Mouse (Mus musculus) hindbrain, embryonic 15.5 days (tissue): ENCODE results near the gene Prepl. TPM values are rescaled to one million over a fixed set of nuclear protein-coding genes. Genes with fewer than 3 reads are reported as not detected.

Experiments
- ATAC-seq: fragments of 200-750 bp; cut with Nextera tagmentation; 2 replicates; pipeline ENCODE4 v1.8.0; 2017; ENCODE audit warnings: low read depth, moderate number of reproducible peaks, moderate TSS enrichment; ENCODE audit not compliant: low FRiP score
- H3K27ac ChIP-seq: fragments of 300-500 bp; sonication (generic); replicated peaks from 2 replicates; pipeline ENCODE4 v1.5.1; 2015; ENCODE audit warnings: mild to moderate bottlenecking, inconsistent platforms
- H3K27me3 ChIP-seq: fragments of 300-500 bp; sonication (generic); 2 replicates; pipeline ENCODE4 v1.6.1; 2015; ENCODE audit warnings: control low read depth, inconsistent platforms
- H3K36me3 ChIP-seq: fragments of 300-500 bp; sonication (generic); 2 replicates; pipeline ENCODE4 v1.6.1; 2015; ENCODE audit warnings: control low read depth, inconsistent platforms
- H3K4me1 ChIP-seq: fragments of 300-500 bp; sonication (generic); replicated peaks from 2 replicates; pipeline ENCODE4 v1.6.1; 2015; ENCODE audit warnings: control low read depth, inconsistent platforms
- H3K4me2 ChIP-seq: fragments of 300-500 bp; sonication (generic); 2 replicates; pipeline ENCODE4 v1.6.1; 2015; ENCODE audit warnings: moderate library complexity, mild to moderate bottlenecking, inconsistent platforms
- H3K4me3 ChIP-seq: fragments of 300-500 bp; sonication (generic); 2 replicates; pipeline ENCODE4 v1.5.1; 2015; ENCODE audit warnings: mild to moderate bottlenecking, inconsistent platforms
- H3K9ac ChIP-seq: fragments of 300-500 bp; sonication (generic); 2 replicates; pipeline ENCODE4 v1.6.1; 2015; ENCODE audit warnings: inconsistent platforms
- H3K9me3 ChIP-seq: fragments of 300-500 bp; sonication (generic); 2 replicates; pipeline ENCODE4 v1.6.1; 2016; ENCODE audit warnings: control low read depth, inconsistent platforms
- WGBS: fragments of 180-500 bp; shearing (Covaris S2); methylation state at CpG from one replicate; pipeline ENCODE4 v1.1.7; 2015; 5-methylcytosine and 5-hydroxymethylcytosine counted together
- polyA plus RNA-seq: library from polyadenylated mRNA; unstranded; fragments of >200 nt; fragmentation: Nextera tagmentation; extraction: Ambion mirVana; gene quantifications from 2 replicates; pipeline ENCODE4 v1.2.1, GENCODE M21; 2015

Gene Prepl
- polyA plus RNA-seq = 115 and 129 TPM in 2 replicates

DNA sequence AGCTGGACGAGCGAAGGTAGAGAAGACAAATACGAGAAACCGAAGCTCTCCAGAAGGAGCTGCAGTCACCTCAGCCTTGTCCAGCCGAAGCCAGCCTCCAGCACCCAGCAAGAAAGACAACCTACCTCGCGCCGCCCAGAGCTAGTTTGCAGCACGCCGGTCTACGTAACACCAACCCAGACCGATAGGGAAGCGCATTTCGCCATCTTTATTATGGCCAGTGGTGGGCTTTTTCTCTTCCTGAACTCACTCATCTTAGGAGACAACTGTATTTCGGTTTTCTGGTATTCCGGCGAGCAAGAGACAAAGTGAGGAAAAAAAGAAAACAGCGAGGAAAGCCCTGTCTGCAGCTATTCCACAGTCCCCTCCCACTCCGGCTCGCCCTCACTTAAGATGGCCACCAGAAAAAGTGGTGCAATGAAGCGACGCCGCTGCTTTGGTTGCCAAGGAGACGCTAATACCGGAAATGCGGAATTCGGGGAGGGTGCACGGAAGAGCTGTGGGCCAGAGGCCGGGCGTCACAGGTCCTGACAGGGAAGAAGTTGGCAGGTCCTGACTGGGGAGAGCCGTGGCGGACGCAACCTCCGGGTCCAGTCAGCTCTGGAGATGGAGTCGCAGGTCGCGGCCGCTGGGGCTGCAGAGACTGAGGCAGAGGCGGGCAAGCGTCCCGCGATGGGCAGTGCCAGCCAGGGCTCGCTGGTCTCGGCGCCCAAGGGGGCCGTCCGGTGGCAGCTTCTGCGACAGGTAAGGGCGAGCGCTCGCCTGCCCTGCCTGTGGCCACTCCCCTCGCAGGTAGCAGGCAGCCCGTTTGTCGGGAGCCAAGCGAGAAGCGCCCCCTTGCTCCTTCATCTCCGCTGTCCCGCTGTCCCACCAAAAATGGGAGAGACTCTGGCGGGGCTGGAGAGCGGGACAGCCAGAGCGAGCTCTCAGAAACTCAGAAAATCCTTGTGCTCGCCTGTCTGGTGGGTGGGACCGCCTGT lies at the start of gene Prepl, which contains the start of gene Camkmt:
Gene Prepl (minus strand): TSS at position 122 of the 980 bp plus-strand sequence.
Gene Camkmt (plus strand): TSS at position 433 of the 980 bp plus-strand sequence.
- WGBS = under 1% methylated on average over 53 of the region's 63 CpGs
- Histone ChIP-seq H3K4me3 (peak within 1 kb of the TSS; percentile 86), H3K4me2 (peak within 1 kb of the TSS; percentile 88), H3K27me3 (no peaks in the 10 kb centered on the region), H3K4me1 (peaks cover 31% of the 10 kb centered on the region), H3K27ac (peak within 1 kb of the TSS; percentile 91), H3K36me3 (no peaks in the 10 kb centered on the region), H3K9me3 (no peaks in the 10 kb centered on the region), H3K9ac (peak within 1 kb of the TSS; percentile 85)
- peak; percentile 98 for ATAC-seq

DNA sequence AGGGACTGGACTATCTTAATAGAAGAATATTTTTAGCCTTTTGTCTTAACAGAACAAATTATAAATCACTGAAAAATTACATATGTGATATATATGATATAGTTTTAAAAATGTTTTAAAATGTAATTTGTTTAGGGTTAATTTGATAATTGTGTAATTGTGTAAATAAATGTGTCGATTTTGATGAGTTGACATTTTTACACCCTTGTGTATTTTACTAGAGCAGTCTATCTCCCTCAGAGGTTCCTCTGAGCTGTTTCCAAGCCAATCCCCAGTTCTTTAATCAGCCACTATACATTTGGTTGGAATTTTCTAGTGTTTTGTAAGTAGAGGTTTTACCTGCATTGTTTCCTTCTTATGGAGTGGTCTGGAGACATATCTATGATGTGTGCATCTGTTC lies 48.4 kb upstream of the Prepl start:
- ATAC-seq = no peak
- Histone ChIP-seq H3K9ac (no peak overlapping the region), H3K9me3 (no peaks in the 10 kb centered on the region), H3K4me3 (no peak overlapping the region), H3K27ac (no peak overlapping the region), H3K36me3 (no peaks in the 10 kb centered on the region), H3K27me3 (no peaks in the 10 kb centered on the region), H3K4me2 (no peak overlapping the region), H3K4me1 (no peaks in the 10 kb centered on the region)
- WGBS = 96% methylated on average over 1 of the region's 1 CpGs

DNA sequence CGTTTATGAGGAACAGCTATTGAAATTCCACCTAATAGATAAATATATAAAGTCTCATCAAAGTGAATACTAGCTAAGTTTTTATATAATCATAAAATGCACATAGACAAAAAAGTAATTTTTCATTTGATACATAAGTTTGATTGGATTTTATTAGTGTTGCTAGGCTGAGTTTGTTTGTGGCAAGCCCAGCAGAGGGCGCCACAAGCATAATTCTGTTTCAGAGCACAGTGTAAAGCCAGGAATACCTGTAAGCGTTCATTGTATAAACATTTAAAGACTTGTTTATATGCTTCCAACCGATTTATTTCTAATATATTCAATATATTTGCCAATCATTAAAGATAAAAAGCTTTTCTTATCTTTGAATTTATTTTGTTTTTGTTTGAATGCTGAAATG lies 26.6 kb upstream of the Prepl start:
- H3K4me1 ChIP-seq = no peaks in the 10 kb centered on the region
- no peak overlapping the region for H3K4me2 ChIP-seq
- WGBS = 32% methylated on average over 4 of the region's 4 CpGs
- no peak overlapping the region for H3K4me3 ChIP-seq
- no peak for ATAC-seq
- H3K9me3 ChIP-seq = no peaks in the 10 kb centered on the region
- H3K9ac ChIP-seq = no peak overlapping the region
- no peaks in the 10 kb centered on the region for H3K27me3 ChIP-seq
- no peak overlapping the region for H3K27ac ChIP-seq
- H3K36me3 ChIP-seq = no peaks in the 10 kb centered on the region

DNA sequence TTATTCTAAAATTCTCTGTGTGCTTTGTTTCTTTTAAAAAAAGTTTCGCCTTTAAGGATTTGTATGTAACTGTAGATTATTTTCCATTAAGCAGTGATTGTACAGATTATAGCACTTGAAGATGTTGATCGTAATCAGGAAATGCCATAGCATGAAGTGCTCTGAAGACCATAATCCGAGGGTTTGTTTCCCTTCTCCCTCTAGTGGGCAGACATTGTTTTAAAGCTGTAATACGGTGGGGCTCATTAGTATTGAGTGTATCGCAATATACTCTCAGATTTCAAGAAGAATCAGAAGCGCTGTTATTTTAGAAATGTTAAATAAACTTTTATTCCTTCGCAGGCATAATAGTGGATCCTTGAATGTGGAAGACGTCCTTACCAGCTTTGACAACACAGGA lies 23.4 kb upstream of the Prepl start:
- H3K4me1 ChIP-seq = no peaks in the 10 kb centered on the region
- H3K36me3 ChIP-seq = no peaks in the 10 kb centered on the region
- H3K27me3 ChIP-seq = no peaks in the 10 kb centered on the region
- ATAC-seq = no peak
- no peak overlapping the region for H3K4me2 ChIP-seq
- H3K9me3 ChIP-seq = no peaks in the 10 kb centered on the region
- no peak overlapping the region for H3K4me3 ChIP-seq
- H3K27ac ChIP-seq = no peak overlapping the region
- H3K9ac ChIP-seq = no peak overlapping the region
- 85% methylated on average over 8 of the region's 8 CpGs for WGBS

DNA sequence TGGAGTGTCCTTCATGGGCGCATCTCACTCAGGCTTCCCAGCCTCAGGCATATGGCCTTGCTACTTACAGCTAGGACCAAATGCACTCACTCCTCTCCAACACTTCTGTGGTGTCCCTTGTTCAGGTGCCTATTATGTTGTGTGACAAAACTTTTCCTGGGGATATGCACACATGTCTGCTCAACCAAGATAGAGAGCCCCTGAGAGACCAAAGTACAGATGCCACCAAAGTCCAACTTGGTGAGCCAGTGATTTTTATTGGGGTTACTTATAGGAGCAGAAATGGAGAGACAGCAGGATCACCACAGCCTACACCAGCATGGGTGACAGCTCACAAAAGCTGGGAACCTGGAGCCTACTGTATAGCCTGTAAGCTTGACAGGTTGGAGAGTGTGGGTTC lies 20.6 kb upstream of the Prepl start:
- 100% methylated on average over 1 of the region's 1 CpGs for WGBS
- Histone ChIP-seq H3K9ac (no peak overlapping the region), H3K4me1 (no peaks in the 10 kb centered on the region), H3K4me2 (no peak overlapping the region), H3K27ac (no peak overlapping the region), H3K36me3 (no peaks in the 10 kb centered on the region), H3K27me3 (no peaks in the 10 kb centered on the region), H3K9me3 (no peaks in the 10 kb centered on the region), H3K4me3 (no peak overlapping the region)
- ATAC-seq = no peak

DNA sequence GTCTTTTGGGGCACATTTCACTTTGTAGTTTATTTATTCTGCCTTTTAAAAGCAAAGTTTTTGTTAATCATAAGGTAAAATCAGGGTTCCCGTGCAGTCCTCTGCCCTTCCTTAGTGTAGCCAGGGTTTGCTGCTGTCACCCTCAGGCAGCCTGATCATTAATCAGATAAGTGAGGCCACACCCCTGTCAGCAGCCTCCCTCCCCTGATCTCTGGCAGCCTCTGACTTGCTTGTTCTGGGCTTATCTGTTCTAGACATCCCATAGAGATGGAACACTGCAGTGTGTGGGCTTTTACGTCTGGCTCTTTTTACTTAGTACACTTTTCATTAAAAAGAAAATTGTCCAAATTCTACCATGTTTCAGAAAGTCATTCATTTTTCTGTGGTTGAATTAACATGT lies 13.3 kb upstream of the Prepl start:
- Histone ChIP-seq H3K27ac (no peak overlapping the region), H3K4me1 (no peaks in the 10 kb centered on the region), H3K4me3 (no peak overlapping the region), H3K9me3 (0 out of 2 replicates have a peak, but pooled peaks cover 4% of the 10 kb centered on the region), H3K36me3 (peaks cover 12% of the 10 kb centered on the region), H3K4me2 (no peak overlapping the region), H3K27me3 (no peaks in the 10 kb centered on the region), H3K9ac (no peak overlapping the region)
- no peak for ATAC-seq
- WGBS = 51% methylated on average over 2 of the region's 2 CpGs

DNA sequence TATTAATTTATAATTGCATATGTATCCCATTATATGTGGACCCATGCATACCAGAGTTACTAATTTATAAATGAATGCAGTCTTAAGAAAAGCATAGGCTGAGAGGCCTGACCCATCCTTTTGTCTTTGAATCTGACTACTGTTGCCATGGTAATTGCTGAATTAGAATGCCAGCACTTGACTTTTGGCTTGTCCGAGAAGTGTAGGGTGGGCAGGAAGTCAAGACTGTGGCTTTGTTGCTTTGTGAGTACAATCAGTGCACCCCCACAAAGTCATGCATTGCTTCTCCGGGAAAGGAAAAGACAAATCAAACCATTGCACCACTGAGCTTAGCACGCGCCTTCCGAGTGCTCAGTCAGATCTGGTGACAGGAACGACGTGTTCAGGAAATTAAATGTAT lies 11.7 kb upstream of the Prepl start:
- ATAC-seq = no peak
- no peak overlapping the region for H3K27ac ChIP-seq
- no peaks in the 10 kb centered on the region for H3K27me3 ChIP-seq
- no peak overlapping the region for H3K4me3 ChIP-seq
- H3K9ac ChIP-seq = no peak overlapping the region
- peaks cover 7% of the 10 kb centered on the region; the same call in 1 of the 2 replicates for H3K9me3 ChIP-seq
- WGBS = 35% methylated on average over 7 of the region's 7 CpGs
- peaks cover 24% of the 10 kb centered on the region for H3K36me3 ChIP-seq
- H3K4me2 ChIP-seq = no peak overlapping the region
- H3K4me1 ChIP-seq = no peaks in the 10 kb centered on the region

DNA sequence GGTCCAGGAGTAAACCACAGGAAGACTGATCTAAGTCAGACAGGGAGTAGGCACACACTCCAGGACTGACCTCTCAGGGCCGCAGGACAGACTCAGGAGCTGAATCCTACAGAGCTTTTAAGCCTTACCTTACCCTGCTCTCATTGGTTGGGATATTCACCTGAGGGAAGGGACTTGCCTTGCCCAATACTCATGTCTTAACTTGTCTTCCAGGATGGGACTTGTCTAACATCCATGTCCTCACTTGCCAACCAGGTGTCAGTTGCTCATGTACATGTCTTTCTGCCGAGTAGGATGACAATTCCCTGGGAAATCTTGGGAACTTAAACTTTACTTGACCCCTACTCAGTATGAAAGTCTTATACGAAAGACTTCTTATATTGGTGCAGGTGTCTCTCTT lies 10.2 kb upstream of the Prepl start:
- Histone ChIP-seq H3K9me3 (peaks cover 7% of the 10 kb centered on the region; the same call in 1 of the 2 replicates), H3K27ac (no peak overlapping the region), H3K4me2 (no peak overlapping the region), H3K36me3 (peaks cover 24% of the 10 kb centered on the region), H3K9ac (no peak overlapping the region), H3K27me3 (no peaks in the 10 kb centered on the region), H3K4me1 (no peaks in the 10 kb centered on the region), H3K4me3 (no peak overlapping the region)
- WGBS = 91% methylated on average over 3 of the region's 3 CpGs
- ATAC-seq = no peak

DNA sequence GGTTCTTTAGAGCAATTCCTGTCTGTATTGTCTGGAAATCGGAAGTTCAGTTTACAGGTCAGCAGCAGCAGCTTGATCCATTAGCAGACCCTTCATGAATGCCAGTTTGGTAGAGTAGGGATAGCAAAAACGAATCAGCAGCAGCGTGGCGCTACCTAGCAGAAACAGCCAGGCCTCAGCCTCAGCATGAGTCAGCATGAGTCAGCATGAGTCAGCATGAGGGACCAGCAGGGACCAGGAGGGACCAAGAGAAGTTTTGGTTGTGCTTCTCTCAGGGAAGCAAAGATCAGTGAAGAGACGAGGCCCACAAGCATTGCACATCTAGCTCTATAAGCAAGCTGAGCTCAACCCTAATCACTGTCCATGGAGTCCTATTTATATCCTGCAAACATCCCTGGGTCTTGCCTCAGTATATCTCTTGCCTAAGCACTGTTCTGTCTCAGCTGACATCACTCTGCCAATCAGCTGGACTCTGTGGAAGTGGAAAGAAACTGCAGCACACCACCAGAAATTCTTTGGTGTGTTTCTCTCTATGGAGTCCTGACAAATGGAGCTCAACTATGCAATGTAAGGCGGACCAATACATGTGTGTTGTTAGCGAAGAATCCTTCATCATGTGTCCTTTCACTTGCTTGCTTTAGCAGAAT lies 8.8 kb upstream of the Prepl start:
- no peaks in the 10 kb centered on the region for H3K27me3 ChIP-seq
- no peak for ATAC-seq
- no peaks in the 10 kb centered on the region for H3K4me1 ChIP-seq
- H3K27ac ChIP-seq = no peak overlapping the region
- peaks cover 7% of the 10 kb centered on the region; the same call in 1 of the 2 replicates for H3K9me3 ChIP-seq
- WGBS = 95% methylated on average over 7 of the region's 7 CpGs
- no peak overlapping the region for H3K9ac ChIP-seq
- peaks cover 24% of the 10 kb centered on the region for H3K36me3 ChIP-seq
- no peak overlapping the region for H3K4me3 ChIP-seq
- no peak overlapping the region for H3K4me2 ChIP-seq

DNA sequence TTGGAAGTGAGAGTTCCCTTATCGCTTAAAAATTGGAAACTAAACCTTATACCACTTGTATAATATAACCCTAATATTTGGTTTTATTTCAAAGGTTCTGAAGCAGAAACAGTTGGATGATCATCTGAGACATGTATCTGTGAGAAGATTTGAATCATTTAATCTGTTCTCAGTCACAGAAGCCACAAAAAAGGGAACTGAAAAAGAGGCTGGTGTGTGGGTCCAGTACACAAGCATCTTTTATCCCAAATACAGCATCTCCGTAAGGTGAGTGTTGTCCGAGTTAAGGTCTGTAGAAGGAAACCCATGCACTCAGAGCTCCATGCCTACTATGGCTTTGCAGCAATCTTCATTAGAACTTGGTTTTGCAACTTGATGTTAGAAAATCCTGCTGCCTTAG lies 6.4 kb upstream of the Prepl start:
- Histone ChIP-seq H3K9ac (no peak overlapping the region), H3K9me3 (peaks cover 7% of the 10 kb centered on the region; the same call in 1 of the 2 replicates), H3K4me2 (no peak overlapping the region), H3K4me3 (no peak overlapping the region), H3K27me3 (no peaks in the 10 kb centered on the region), H3K27ac (no peak overlapping the region), H3K4me1 (peaks cover 3% of the 10 kb centered on the region), H3K36me3 (peaks cover 24% of the 10 kb centered on the region)
- ATAC-seq = no peak
- 95% methylated on average over 3 of the region's 3 CpGs for WGBS

DNA sequence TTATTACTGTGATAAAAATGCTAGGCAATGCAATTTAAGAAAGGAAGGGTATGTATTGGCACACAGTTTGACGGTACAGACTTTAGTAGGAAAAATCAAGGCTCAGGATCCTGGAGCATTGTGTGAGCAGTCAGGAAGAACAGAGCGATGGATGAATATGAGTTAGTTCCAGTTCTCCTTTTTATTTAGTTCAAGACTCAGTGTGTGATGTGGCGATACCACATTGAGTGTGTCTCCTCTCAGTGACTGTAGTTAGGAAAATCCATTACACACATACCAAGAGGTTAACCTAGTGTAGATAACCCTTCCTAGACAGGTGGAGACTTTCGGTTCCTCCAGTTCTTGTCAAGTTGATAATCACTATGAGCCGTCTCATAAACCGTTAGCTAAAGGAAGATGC lies 1.7 kb upstream of the Prepl start:
- H3K27ac ChIP-seq = no peak overlapping the region
- ATAC-seq = no peak
- no peak overlapping the region for H3K9ac ChIP-seq
- H3K4me1 ChIP-seq = peaks cover 31% of the 10 kb centered on the region
- H3K9me3 ChIP-seq = no peaks in the 10 kb centered on the region
- peak overlapping the region; percentile 88 for H3K4me2 ChIP-seq
- no peak overlapping the region for H3K4me3 ChIP-seq
- H3K36me3 ChIP-seq = no peaks in the 10 kb centered on the region
- WGBS = 95% methylated on average over 6 of the region's 6 CpGs
- H3K27me3 ChIP-seq = no peaks in the 10 kb centered on the region

DNA sequence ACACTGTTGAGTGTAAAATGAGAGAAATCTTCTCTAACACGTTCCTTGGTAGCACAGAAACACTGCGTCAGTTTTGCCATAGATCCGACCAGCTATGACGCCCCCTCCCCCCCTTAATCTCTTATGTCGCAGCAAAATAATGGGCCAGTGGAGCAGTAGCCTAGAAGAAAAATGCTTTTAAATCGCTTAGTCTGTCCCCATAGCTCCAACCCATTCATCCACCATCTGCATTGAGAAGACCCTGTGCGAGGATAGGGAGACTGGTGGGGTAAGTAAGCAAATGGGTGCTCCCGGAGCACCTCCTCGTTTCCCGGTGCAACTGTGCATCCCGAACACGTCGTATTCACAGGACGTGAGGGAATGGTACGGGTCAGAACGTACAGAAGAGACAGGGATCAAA lies 420 bp downstream of the Prepl start:
- under 1% methylated on average over 16 of the region's 16 CpGs for WGBS
- no peaks in the 10 kb centered on the region for H3K9me3 ChIP-seq
- no peaks in the 10 kb centered on the region for H3K27me3 ChIP-seq
- peak overlapping the region; percentile 86 for H3K4me3 ChIP-seq
- H3K9ac ChIP-seq = peak overlapping the region; percentile 85
- peak overlapping the region; percentile 91 for H3K27ac ChIP-seq
- ATAC-seq = peak; percentile 38
- peaks cover 31% of the 10 kb centered on the region for H3K4me1 ChIP-seq
- H3K4me2 ChIP-seq = peak overlapping the region; percentile 88
- no peaks in the 10 kb centered on the region for H3K36me3 ChIP-seq
